18 mouse cellular contexts compared by ENCODE assay signal in genomic region chrX:70089154-70089801, GRCm38 (mm10).
"Had no signal": no experiment of that assay in that cellular context is flagged by ENCODE, and none has a peak within 500 bp of the region (broad histone marks: within the 10 kb centered on the region; RNA-seq: fewer than 3 reads in every experiment).

No protein-coding gene starts in this region.

- ATAC-seq: midbrain, embryonic 15.5 days had no signal

- H3K27me3 ChIP-seq: liver, embryonic 13.5 days; midbrain, embryonic 12.5 days; midbrain, embryonic 15.5 days; neural tube, embryonic 12.5 days; neural tube, embryonic 15.5 days; stomach, embryonic 15.5 days had no signal

- H3K4me2 ChIP-seq: liver, embryonic 13.5 days; midbrain, embryonic 12.5 days; midbrain, embryonic 15.5 days; neural tube, embryonic 12.5 days; neural tube, embryonic 15.5 days; stomach, embryonic 15.5 days had no signal

- H3K9ac ChIP-seq: liver, embryonic 13.5 days; midbrain, embryonic 12.5 days; midbrain, embryonic 15.5 days; neural tube, embryonic 12.5 days; neural tube, embryonic 15.5 days; stomach, embryonic 15.5 days had no signal

- DNase-seq: kidney, adult 11 months; kidney, adult 9 months; kidney, postnatal 14 days; kidney, postnatal 4 days; left cerebral cortex, postnatal 4 days; liver, embryonic 13.5 days; lung, adult 2 months; lung, postnatal 14 days; lung, postnatal 4 days; right cerebral cortex, adult 18-20 months; right cerebral cortex, postnatal 14 days; right cerebral cortex, postnatal 4 days; thymus, postnatal 25 days had no signal

- H3K4me3 ChIP-seq: liver, embryonic 13.5 days; midbrain, embryonic 12.5 days; midbrain, embryonic 15.5 days; neural tube, embryonic 12.5 days; neural tube, embryonic 15.5 days; stomach, embryonic 15.5 days had no signal

- H3K27ac ChIP-seq: liver, embryonic 13.5 days; midbrain, embryonic 12.5 days; midbrain, embryonic 15.5 days; neural tube, embryonic 12.5 days; neural tube, embryonic 15.5 days; stomach, embryonic 15.5 days had no signal

- H3K36me3 ChIP-seq: liver, embryonic 13.5 days; midbrain, embryonic 12.5 days; midbrain, embryonic 15.5 days; neural tube, embryonic 12.5 days; neural tube, embryonic 15.5 days; stomach, embryonic 15.5 days had no signal

- H3K4me1 ChIP-seq: liver, embryonic 13.5 days; midbrain, embryonic 12.5 days; midbrain, embryonic 15.5 days; neural tube, embryonic 12.5 days; neural tube, embryonic 15.5 days; stomach, embryonic 15.5 days had no signal

- H3K9me3 ChIP-seq: liver, embryonic 13.5 days; midbrain, embryonic 12.5 days; midbrain, embryonic 15.5 days; neural tube, embryonic 12.5 days; neural tube, embryonic 15.5 days; stomach, embryonic 15.5 days had no signal
